Mouse (Mus musculus): Measurements from ENCODE around the gene Sv2a.

GRCm38 (mm10) chr3:96147950-96148349, 33.0 kb upstream of the Sv2a start:
- TF ChIP-seq CTCF (IDR thresholded peaks at IDR 0.05; ENCODE audit: borderline replicate concordance, control insufficient read depth, extremely low read depth, insufficient read depth, low read length, poor library complexity) (no peak), POLR2A (IDR thresholded peaks at IDR 0.05; ENCODE audit: control insufficient read depth, extremely low read depth, insufficient read depth, low read length, poor library complexity) (no peak)
